Mouse (Mus musculus): ENCODE results near the gene Blvrb. TPM values are rescaled to one million over a fixed set of nuclear protein-coding genes. Genes with fewer than 3 reads are reported as not detected.
A peak's percentile ranks its signal among the peaks of the same experiment; 100 is the strongest.

The Blvrb gene
- 58.8 and 68.5 TPM in 2 replicates for polyA plus RNA-seq (2015; fragmentation: Nextera tagmentation; extraction: Ambion mirVana)

DNA sequence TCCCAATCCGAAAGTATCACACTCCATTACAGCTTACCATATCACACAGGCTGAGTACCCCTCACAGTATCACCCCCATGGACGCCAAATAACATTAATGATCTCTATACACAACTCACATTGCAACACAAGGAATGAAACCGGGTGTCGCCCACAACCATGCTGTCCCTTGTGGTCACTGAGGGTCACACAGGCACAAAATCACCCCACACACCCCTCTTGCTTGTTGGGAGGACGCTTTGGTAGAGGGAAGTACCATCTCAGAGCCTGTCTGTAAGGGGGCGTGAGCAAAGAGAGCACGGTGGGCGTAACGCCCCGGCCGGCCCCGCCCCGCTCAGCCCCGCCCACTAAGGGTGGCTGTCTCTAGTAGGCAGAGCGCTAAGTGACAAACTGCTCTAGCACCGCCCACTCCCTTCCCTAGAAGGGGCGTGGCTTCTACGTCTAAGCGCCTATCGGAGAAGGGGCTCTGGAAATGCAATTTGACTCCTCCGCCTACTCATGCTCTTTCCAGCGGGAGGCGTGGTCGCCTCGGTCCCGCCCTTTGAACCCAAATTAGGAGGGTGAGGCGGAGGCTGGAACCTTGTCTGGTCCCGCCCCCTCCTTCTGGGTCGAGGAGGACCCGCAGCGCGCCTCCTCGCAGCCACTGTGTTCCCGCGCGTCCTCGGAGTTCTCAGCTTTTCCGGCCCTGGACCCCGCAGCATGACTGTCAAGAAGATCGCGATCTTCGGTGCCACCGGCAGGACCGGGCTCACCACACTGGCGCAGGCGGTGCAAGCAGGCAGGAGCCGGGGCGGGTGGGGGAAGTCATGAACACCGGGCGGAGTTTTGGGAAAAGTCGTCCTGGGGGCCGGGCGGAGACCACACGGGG lies at the start of gene Blvrb, which contains the start of gene Sptbn4:
TSS of gene Blvrb (plus strand) at position 560 of the 868 bp plus-strand sequence.
TSS of gene Sptbn4 (minus strand) at position 268 of the 868 bp plus-strand sequence.
- Histone ChIP-seq H3K9ac (peak within 1 kb of the TSS; percentile 58), H3K9me3 (no peaks in the 10 kb centered on the region), H3K4me1 (peaks cover 22% of the 10 kb centered on the region), H3K4me3 (peak within 1 kb of the TSS; percentile 55), H3K36me3 (no peaks in the 10 kb centered on the region), H3K27ac (peak within 1 kb of the TSS; percentile 8), H3K27me3 (peaks cover 33% of the 10 kb centered on the region), H3K4me2 (peak within 1 kb of the TSS; percentile 99)
- peak; percentile 96 for ATAC-seq (ENCODE audit: borderline replicate concordance, extremely low read depth, low FRiP score, low TSS enrichment)
- WGBS = under 1% methylated on average over 54 of the region's 54 CpGs

- no peak overlapping the region for H3K4me2 ChIP-seq
- H3K4me1 ChIP-seq = peaks cover 5% of the 10 kb centered on the region
- no peaks in the 10 kb centered on the region for H3K36me3 ChIP-seq
- no peak overlapping the region for H3K4me3 ChIP-seq
- no peak overlapping the region for H3K9ac ChIP-seq
- 67% methylated on average over 7 of the region's 7 CpGs for WGBS
- no peak overlapping the region for H3K27ac ChIP-seq
- peaks cover 7% of the 10 kb centered on the region; the same call in 1 of the 2 replicates for H3K9me3 ChIP-seq
- H3K27me3 ChIP-seq = peaks cover 88% of the 10 kb centered on the region
- ATAC-seq (ENCODE audit: borderline replicate concordance, extremely low read depth, low FRiP score, low TSS enrichment) = no peak
Measured at GRCm38 (mm10) chr7:27400545-27400944, 47.2 kb upstream of the Blvrb start.

- Histone ChIP-seq H3K36me3 (no peaks in the 10 kb centered on the region), H3K4me2 (no peak overlapping the region), H3K9me3 (peaks cover 7% of the 10 kb centered on the region; the same call in 1 of the 2 replicates), H3K27ac (no peak overlapping the region), H3K27me3 (peaks cover 88% of the 10 kb centered on the region), H3K9ac (no peak overlapping the region), H3K4me3 (no peak overlapping the region), H3K4me1 (no peaks in the 10 kb centered on the region)
- ATAC-seq (ENCODE audit: borderline replicate concordance, extremely low read depth, low FRiP score, low TSS enrichment) = no peak
- WGBS = 7% methylated on average over 16 of the region's 16 CpGs
Measured at GRCm38 (mm10) chr7:27402675-27403074, 45.1 kb upstream of the Blvrb start.

DNA sequence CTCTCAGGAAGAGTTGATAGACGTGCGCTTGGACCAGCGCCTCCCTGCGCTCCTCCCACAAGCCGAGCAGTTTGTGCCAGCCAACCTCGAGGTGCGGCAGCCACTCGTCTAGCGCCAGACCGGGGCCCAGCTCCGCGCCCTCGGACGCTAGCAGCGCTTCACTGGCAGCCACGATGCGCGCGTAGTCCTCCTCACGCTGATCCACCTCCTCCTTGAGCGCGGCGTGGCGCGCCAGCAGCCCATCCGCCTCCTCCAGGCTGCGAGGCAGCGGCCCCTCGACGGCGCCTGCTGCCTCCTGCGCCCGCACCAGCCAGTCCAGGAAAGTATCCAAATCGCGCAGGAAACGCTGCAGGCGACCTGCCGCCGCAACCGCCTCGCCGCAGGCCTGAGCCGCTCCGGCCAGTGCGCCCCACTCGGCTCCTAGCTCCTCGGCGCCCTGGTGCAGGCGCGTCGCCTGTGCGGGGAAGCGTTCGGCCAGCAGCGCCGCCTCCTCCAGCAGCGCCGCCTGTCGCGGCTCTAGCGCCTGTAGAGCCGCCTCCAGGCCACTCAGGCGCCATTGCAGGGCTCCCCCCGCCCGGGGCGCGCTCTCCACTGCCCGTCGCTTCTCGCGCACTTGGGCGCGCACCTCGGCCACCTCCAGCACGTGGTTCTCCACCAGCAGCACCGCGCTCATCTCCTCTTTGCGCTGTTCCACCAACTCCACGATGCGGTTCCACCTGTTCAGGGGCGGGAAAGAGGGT lies 43.4 kb upstream of the Blvrb start:
- Histone ChIP-seq H3K4me2 (peak overlapping the region; percentile 27), H3K4me1 (peaks cover 12% of the 10 kb centered on the region), H3K27me3 (peaks cover 95% of the 10 kb centered on the region), H3K9me3 (peaks cover 7% of the 10 kb centered on the region; the same call in 1 of the 2 replicates), H3K36me3 (no peaks in the 10 kb centered on the region), H3K4me3 (0 out of 2 replicates have a peak overlapping the region, but pooled peaks have one; percentile 7), H3K9ac (no peak overlapping the region), H3K27ac (no peak overlapping the region)
- WGBS = 5% methylated on average over 79 of the region's 81 CpGs
- ATAC-seq (ENCODE audit: borderline replicate concordance, extremely low read depth, low FRiP score, low TSS enrichment) = no peak

- no peak overlapping the region for H3K4me2 ChIP-seq
- ATAC-seq (ENCODE audit: borderline replicate concordance, extremely low read depth, low FRiP score, low TSS enrichment) = no peak
- no peak overlapping the region for H3K9ac ChIP-seq
- H3K4me1 ChIP-seq = peaks cover 12% of the 10 kb centered on the region
- peaks cover 93% of the 10 kb centered on the region for H3K27me3 ChIP-seq
- peaks cover 7% of the 10 kb centered on the region; the same call in 1 of the 2 replicates for H3K9me3 ChIP-seq
- WGBS = 76% methylated on average over 7 of the region's 7 CpGs
- no peak overlapping the region for H3K4me3 ChIP-seq
- H3K36me3 ChIP-seq = no peaks in the 10 kb centered on the region
- no peak overlapping the region for H3K27ac ChIP-seq
Measured at GRCm38 (mm10) chr7:27406481-27406880, 41.3 kb upstream of the Blvrb start.

GRCm38 (mm10) chr7:27407816-27408215 lies 40.0 kb upstream of the Blvrb start:
- Histone ChIP-seq H3K4me2 (peak overlapping the region; percentile 78), H3K36me3 (no peaks in the 10 kb centered on the region), H3K4me1 (peaks cover 12% of the 10 kb centered on the region), H3K4me3 (no peak overlapping the region), H3K27ac (no peak overlapping the region), H3K9ac (no peak overlapping the region), H3K27me3 (peaks cover 80% of the 10 kb centered on the region), H3K9me3 (peaks cover 7% of the 10 kb centered on the region; the same call in 1 of the 2 replicates)
- WGBS = 43% methylated on average over 8 of the region's 8 CpGs
- no peak for ATAC-seq (ENCODE audit: borderline replicate concordance, extremely low read depth, low FRiP score, low TSS enrichment)

DNA sequence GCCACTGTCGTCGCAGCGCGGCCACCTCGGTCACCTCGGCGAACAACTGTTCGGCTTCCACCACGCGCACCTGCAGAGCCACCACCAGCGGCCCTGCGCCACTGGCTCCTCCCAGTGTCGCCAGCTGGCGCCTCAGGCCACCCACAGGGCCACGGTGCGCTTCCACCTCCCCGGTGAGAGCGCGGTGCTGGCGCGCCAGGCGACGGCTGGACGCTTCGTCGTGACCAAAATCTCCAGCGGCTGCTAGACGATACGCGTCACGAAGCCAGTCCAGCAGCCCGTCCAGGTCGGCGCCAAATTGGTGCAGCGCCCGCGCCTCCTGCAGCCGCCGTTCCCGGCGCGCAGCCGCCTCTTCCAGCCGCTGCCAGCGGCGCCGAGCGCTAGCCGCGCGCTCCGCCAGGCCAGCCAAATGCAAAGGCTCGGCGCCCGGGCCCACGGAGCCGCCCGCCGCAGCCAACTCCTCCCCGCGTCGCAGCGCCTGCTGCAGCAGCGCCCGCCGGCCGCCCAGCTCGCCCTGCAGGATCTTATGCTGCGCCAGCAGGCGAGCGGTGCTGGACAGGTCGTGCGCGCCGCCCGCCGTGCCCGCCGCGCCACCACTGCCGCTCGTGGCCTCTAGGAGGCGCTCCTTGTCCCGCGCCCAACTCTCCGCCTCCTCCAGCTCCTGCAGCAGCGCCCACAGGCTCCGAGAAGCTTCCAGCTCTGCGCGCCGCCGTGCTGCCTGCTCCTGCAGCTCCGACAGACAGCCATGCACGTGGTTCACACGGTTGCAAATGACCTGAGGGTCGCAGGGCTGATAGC lies 39.2 kb upstream of the Blvrb start:
- Histone ChIP-seq H3K4me1 (peaks cover 12% of the 10 kb centered on the region), H3K4me3 (peak overlapping the region; percentile 44), H3K4me2 (peak overlapping the region; percentile 78), H3K9ac (no peak overlapping the region), H3K27me3 (peaks cover 72% of the 10 kb centered on the region), H3K27ac (no peak overlapping the region), H3K36me3 (no peaks in the 10 kb centered on the region), H3K9me3 (peaks cover under 1% of the 10 kb centered on the region; the same call in 1 of the 2 replicates)
- ATAC-seq (ENCODE audit: borderline replicate concordance, extremely low read depth, low FRiP score, low TSS enrichment) = peak; percentile 71
- under 1% methylated on average over 87 of the region's 96 CpGs for WGBS

DNA sequence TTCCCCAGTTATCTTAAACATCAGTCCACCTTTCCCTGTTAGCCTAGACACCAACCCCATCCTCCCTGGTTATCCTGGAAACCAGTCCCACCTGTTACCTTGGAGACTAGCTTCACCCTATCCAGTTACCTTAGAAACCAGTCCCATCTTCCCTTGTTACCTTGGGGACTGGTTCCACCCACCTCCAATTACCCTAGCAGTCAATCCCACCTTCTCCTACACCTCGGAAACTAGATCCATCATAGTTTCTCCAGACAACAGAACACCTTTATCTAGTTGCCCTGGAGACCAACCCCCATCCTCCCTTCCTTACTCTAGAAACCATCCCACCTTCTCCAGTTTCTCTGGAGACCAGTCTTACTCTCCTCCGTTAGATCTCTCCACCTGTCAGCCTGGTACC lies 30.6 kb upstream of the Blvrb start:
- H3K9ac ChIP-seq = no peak overlapping the region
- no peak overlapping the region for H3K27ac ChIP-seq
- no peaks in the 10 kb centered on the region for H3K9me3 ChIP-seq
- no peak overlapping the region for H3K4me3 ChIP-seq
- no peak overlapping the region for H3K4me2 ChIP-seq
- no peak for ATAC-seq (ENCODE audit: borderline replicate concordance, extremely low read depth, low FRiP score, low TSS enrichment)
- no peaks in the 10 kb centered on the region for H3K4me1 ChIP-seq
- H3K36me3 ChIP-seq = no peaks in the 10 kb centered on the region
- 45% methylated on average over 2 of the region's 2 CpGs for WGBS
- H3K27me3 ChIP-seq = no peaks in the 10 kb centered on the region

DNA sequence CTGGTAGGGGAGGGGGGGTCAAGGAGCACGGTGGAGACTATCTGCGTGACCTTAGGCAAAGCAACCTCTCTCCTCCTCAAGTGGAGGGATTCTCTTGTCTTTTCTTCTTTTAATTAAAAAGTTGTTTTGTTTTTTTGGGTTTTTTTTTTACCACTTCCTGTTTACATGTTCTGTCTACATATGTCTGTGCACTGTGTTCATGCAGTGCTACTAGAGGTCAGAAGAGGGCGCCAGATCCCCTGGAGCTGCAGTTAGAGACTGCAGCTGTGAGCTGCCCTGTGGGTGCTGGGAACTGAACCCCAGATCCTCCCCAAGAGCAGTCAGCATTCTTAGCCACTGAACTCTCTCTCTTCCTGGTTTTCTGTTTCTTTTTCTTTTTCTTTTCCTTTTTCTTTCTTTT lies 28.7 kb upstream of the Blvrb start:
- H3K36me3 ChIP-seq = no peaks in the 10 kb centered on the region
- H3K9me3 ChIP-seq = no peaks in the 10 kb centered on the region
- WGBS = 76% methylated on average over 3 of the region's 3 CpGs
- no peak overlapping the region for H3K4me2 ChIP-seq
- H3K27me3 ChIP-seq = no peaks in the 10 kb centered on the region
- no peak overlapping the region for H3K9ac ChIP-seq
- no peak for ATAC-seq (ENCODE audit: borderline replicate concordance, extremely low read depth, low FRiP score, low TSS enrichment)
- H3K4me3 ChIP-seq = no peak overlapping the region
- no peaks in the 10 kb centered on the region for H3K4me1 ChIP-seq
- no peak overlapping the region for H3K27ac ChIP-seq

DNA sequence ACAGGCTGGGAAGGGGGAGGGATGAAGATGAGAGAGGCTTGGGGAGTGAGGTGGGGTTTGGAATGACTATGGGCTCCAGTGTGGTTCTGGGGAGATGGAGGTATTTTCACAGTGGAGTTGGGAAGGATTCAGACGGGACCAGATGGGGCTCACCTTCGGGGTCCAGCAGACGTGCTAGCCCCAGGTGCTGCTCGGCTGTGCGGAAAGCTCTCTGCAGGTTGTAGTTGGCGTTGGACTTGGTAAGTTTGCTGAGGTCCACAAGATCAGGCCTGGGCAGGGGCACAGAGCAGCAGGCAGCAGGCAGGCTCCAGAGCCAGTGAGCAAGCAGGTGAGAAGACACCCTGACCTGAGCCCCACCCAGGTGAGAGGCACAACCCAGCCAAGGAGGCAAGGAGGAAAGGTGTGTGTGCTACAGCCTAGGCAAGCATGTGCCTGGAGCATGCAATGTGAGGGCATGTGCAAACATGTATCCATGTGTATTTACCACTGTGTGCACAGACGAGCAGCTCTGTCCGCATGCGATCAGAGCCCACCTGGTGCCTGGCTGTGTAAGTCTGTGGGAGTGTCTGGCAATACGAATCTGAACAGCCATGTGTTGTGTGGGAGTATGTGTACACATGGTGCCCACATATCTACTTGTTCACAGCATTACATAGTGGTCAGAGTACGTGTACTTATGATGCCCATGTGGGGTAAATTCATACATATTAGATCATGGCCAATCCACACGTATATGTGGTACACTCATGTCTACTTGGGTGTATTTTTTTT lies 24.0 kb upstream of the Blvrb start:
- Histone ChIP-seq H3K4me3 (no peak overlapping the region), H3K4me1 (no peaks in the 10 kb centered on the region), H3K9ac (no peak overlapping the region), H3K27ac (no peak overlapping the region), H3K9me3 (no peaks in the 10 kb centered on the region), H3K36me3 (no peaks in the 10 kb centered on the region), H3K4me2 (no peak overlapping the region), H3K27me3 (no peaks in the 10 kb centered on the region)
- ATAC-seq (ENCODE audit: borderline replicate concordance, extremely low read depth, low FRiP score, low TSS enrichment) = no peak
- WGBS = 75% methylated on average over 12 of the region's 12 CpGs

- no peak overlapping the region for H3K4me2 ChIP-seq
- H3K36me3 ChIP-seq = no peaks in the 10 kb centered on the region
- H3K27ac ChIP-seq = no peak overlapping the region
- H3K9ac ChIP-seq = no peak overlapping the region
- no peaks in the 10 kb centered on the region for H3K9me3 ChIP-seq
- no peak overlapping the region for H3K4me3 ChIP-seq
- ATAC-seq (ENCODE audit: borderline replicate concordance, extremely low read depth, low FRiP score, low TSS enrichment) = no peak
- WGBS = 89% methylated on average over 1 of the region's 1 CpGs
- no peaks in the 10 kb centered on the region for H3K27me3 ChIP-seq
- H3K4me1 ChIP-seq = no peaks in the 10 kb centered on the region
Measured at GRCm38 (mm10) chr7:27427387-27427786, 20.4 kb upstream of the Blvrb start.
